Mouse (Mus musculus) kidney, embryonic 14.5 days (tissue): ENCODE data around the gene Mal. TPM values are rescaled to one million over a fixed set of nuclear protein-coding genes. Genes with fewer than 3 reads are reported as not detected.

Source experiments
- ATAC-seq: fragments of 200-750 bp; cut with Nextera tagmentation; 2 replicates; pipeline ENCODE4 v1.8.0; 2017; ENCODE audit warnings: moderate number of reproducible peaks, mild to moderate bottlenecking, moderate TSS enrichment, moderate library complexity; ENCODE audit not compliant: low FRiP score, low TSS enrichment
- H3K27ac ChIP-seq: fragments of 300-500 bp; sonication (generic); 2 replicates; pipeline ENCODE4 v1.5.1; 2014; ENCODE audit warnings: low read depth, mild to moderate bottlenecking, low read length, moderate library complexity, mixed read lengths
- H3K27me3 ChIP-seq: fragments of 300-500 bp; sonication (generic); 2 replicates; pipeline ENCODE4 v1.6.1; 2014; ENCODE audit warnings: mild to moderate bottlenecking, low read length; ENCODE audit not compliant: control insufficient read depth, insufficient read depth
- H3K36me3 ChIP-seq: fragments of 300-500 bp; sonication (generic); 2 replicates; pipeline ENCODE4 v1.6.1; 2014; ENCODE audit warnings: low read length, mixed read lengths; ENCODE audit not compliant: control insufficient read depth, insufficient read depth
- H3K4me1 ChIP-seq: fragments of 300-500 bp; sonication (generic); 2 replicates; pipeline ENCODE4 v1.6.1; 2014; ENCODE audit warnings: low read length, mixed read lengths; ENCODE audit not compliant: control insufficient read depth, insufficient read depth
- H3K4me2 ChIP-seq: fragments of 300-500 bp; sonication (generic); replicated peaks from 2 replicates; pipeline ENCODE4 v1.6.1; 2014; ENCODE audit warnings: low read depth, mild to moderate bottlenecking, low read length
- H3K4me3 ChIP-seq: fragments of 300-500 bp; sonication (generic); 2 replicates; pipeline ENCODE4 v1.5.1; 2014; ENCODE audit warnings: mild to moderate bottlenecking, low read length
- H3K9ac ChIP-seq: fragments of 300-500 bp; sonication (generic); 2 replicates; pipeline ENCODE4 v1.6.1; 2014; ENCODE audit warnings: low read depth, mild to moderate bottlenecking, low read length, moderate library complexity
- H3K9me3 ChIP-seq: fragments of 300-500 bp; sonication (generic); 2 replicates; pipeline ENCODE4 v1.6.1; 2016; ENCODE audit warnings: low read length; ENCODE audit not compliant: control insufficient read depth
- WGBS: fragments of 180-500 bp; shearing (Covaris S2); extraction: QIAGEN DNeasy Blood & Tissue Kit; methylation state at CpG from one replicate; pipeline ENCODE4 v1.1.7; 2014; 5-methylcytosine and 5-hydroxymethylcytosine counted together
- polyA plus RNA-seq: library from polyadenylated mRNA; unstranded; fragments of >200 nt; fragmentation: Nextera tagmentation; extraction: Ambion mirVana; gene quantifications from 2 replicates; pipeline ENCODE4 v1.2.1, GENCODE M21; 2014

Mal gene
- polyA plus RNA-seq, 1 experiment from 2014 or later, result 33.2 TPM

GRCm38 (mm10) chr2:127654786-127655185 lies 1.7 kb downstream of the Mal start:
- Histone ChIP-seq H3K27me3 (peaks cover 34% of the 10 kb centered on the region), H3K4me1 (0 out of 2 replicates have a peak, but pooled peaks cover 3% of the 10 kb centered on the region), H3K27ac (no peak overlapping the region), H3K9me3 (no peaks in the 10 kb centered on the region), H3K4me3 (peak overlapping the region; percentile 49; the same call in 1 of the 2 replicates), H3K4me2 (peak overlapping the region; percentile 70), H3K9ac (no peak overlapping the region), H3K36me3 (no peaks in the 10 kb centered on the region)
- 0 out of 2 replicates have a peak, but pooled peaks have one; percentile 9 for ATAC-seq
- WGBS, result 58% methylated on average over 3 of the region's 3 CpGs

GRCm38 (mm10) chr2:127652805-127653204 lies 3.7 kb downstream of the Mal start:
- peaks cover 32% of the 10 kb centered on the region for H3K27me3 ChIP-seq
- no peaks in the 10 kb centered on the region for H3K9me3 ChIP-seq
- H3K4me3 ChIP-seq, result no peak overlapping the region
- no peak for ATAC-seq
- H3K4me1 ChIP-seq, result 0 out of 2 replicates have a peak, but pooled peaks cover 3% of the 10 kb centered on the region
- H3K9ac ChIP-seq, result no peak overlapping the region
- WGBS, result 74% methylated on average over 2 of the region's 2 CpGs
- no peaks in the 10 kb centered on the region for H3K36me3 ChIP-seq
- peak overlapping the region; percentile 79; the same call in 1 of the 2 replicates for H3K27ac ChIP-seq
- no peak overlapping the region for H3K4me2 ChIP-seq

- Histone ChIP-seq H3K4me1 (0 out of 2 replicates have a peak, but pooled peaks cover 3% of the 10 kb centered on the region), H3K4me3 (no peak overlapping the region), H3K9ac (no peak overlapping the region), H3K36me3 (no peaks in the 10 kb centered on the region), H3K27ac (peak overlapping the region; percentile 79; the same call in 1 of the 2 replicates), H3K9me3 (no peaks in the 10 kb centered on the region), H3K4me2 (peak overlapping the region; percentile 8; the same call in 1 of the 2 replicates), H3K27me3 (peaks cover 28% of the 10 kb centered on the region)
- no peak for ATAC-seq
Observed at GRCm38 (mm10) chr2:127652335-127652734, 4.2 kb downstream of the Mal start.

- 53% methylated on average over 5 of the region's 5 CpGs for WGBS
- peak overlapping the region; percentile 79; the same call in 1 of the 2 replicates for H3K27ac ChIP-seq
- H3K4me1 ChIP-seq, result 0 out of 2 replicates have a peak, but pooled peaks cover 3% of the 10 kb centered on the region
- no peaks in the 10 kb centered on the region for H3K9me3 ChIP-seq
- no peak overlapping the region for H3K9ac ChIP-seq
- no peaks in the 10 kb centered on the region for H3K36me3 ChIP-seq
- H3K4me2 ChIP-seq, result no peak overlapping the region
- H3K4me3 ChIP-seq, result no peak overlapping the region
- ATAC-seq, result no peak
- peaks cover 21% of the 10 kb centered on the region for H3K27me3 ChIP-seq
Observed at GRCm38 (mm10) chr2:127651601-127652000, 4.9 kb downstream of the Mal start.

GRCm38 (mm10) chr2:127649921-127650320 lies 6.6 kb downstream of the Mal start:
- H3K4me1 ChIP-seq, result no peaks in the 10 kb centered on the region
- WGBS, result 58% methylated on average over 5 of the region's 5 CpGs
- H3K9ac ChIP-seq, result no peak overlapping the region
- H3K4me3 ChIP-seq, result no peak overlapping the region
- peaks cover 4% of the 10 kb centered on the region for H3K27me3 ChIP-seq
- H3K9me3 ChIP-seq, result no peaks in the 10 kb centered on the region
- no peak overlapping the region for H3K4me2 ChIP-seq
- no peak for ATAC-seq
- H3K27ac ChIP-seq, result no peak overlapping the region
- no peaks in the 10 kb centered on the region for H3K36me3 ChIP-seq

GRCm38 (mm10) chr2:127648145-127648544 lies 8.3 kb downstream of the Mal start:
- H3K27ac ChIP-seq, result no peak overlapping the region
- no peak overlapping the region for H3K4me2 ChIP-seq
- H3K4me3 ChIP-seq, result no peak overlapping the region
- no peaks in the 10 kb centered on the region for H3K9me3 ChIP-seq
- ATAC-seq, result no peak
- H3K4me1 ChIP-seq, result no peaks in the 10 kb centered on the region
- 93% methylated on average over 6 of the region's 6 CpGs for WGBS
- no peak overlapping the region for H3K9ac ChIP-seq
- H3K27me3 ChIP-seq, result no peaks in the 10 kb centered on the region; the same call in 1 of the 2 replicates
- no peaks in the 10 kb centered on the region for H3K36me3 ChIP-seq

- no peak overlapping the region for H3K27ac ChIP-seq
- no peak overlapping the region for H3K9ac ChIP-seq
- H3K4me2 ChIP-seq, result no peak overlapping the region
- no peaks in the 10 kb centered on the region for H3K9me3 ChIP-seq
- H3K27me3 ChIP-seq, result no peaks in the 10 kb centered on the region
- H3K4me3 ChIP-seq, result no peak overlapping the region
- 75% methylated on average over 5 of the region's 5 CpGs for WGBS
- no peak for ATAC-seq
- H3K4me1 ChIP-seq, result no peaks in the 10 kb centered on the region
- no peaks in the 10 kb centered on the region for H3K36me3 ChIP-seq
Observed at GRCm38 (mm10) chr2:127646875-127647274, 9.6 kb downstream of the Mal start.

GRCm38 (mm10) chr2:127643728-127644704 lies 12.5 kb downstream of the Mal start:
- no peak overlapping the region for H3K4me2 ChIP-seq
- H3K9me3 ChIP-seq, result no peaks in the 10 kb centered on the region
- no peaks in the 10 kb centered on the region for H3K27me3 ChIP-seq
- H3K4me1 ChIP-seq, result no peaks in the 10 kb centered on the region
- H3K9ac ChIP-seq, result no peak overlapping the region
- H3K4me3 ChIP-seq, result no peak overlapping the region
- ATAC-seq, result no peak
- H3K36me3 ChIP-seq, result no peaks in the 10 kb centered on the region
- no peak overlapping the region for H3K27ac ChIP-seq
- 59% methylated on average over 19 of the region's 19 CpGs for WGBS

- Histone ChIP-seq H3K36me3 (no peaks in the 10 kb centered on the region), H3K4me1 (no peaks in the 10 kb centered on the region), H3K9me3 (no peaks in the 10 kb centered on the region), H3K4me3 (no peak overlapping the region), H3K9ac (no peak overlapping the region), H3K27me3 (no peaks in the 10 kb centered on the region), H3K4me2 (no peak overlapping the region), H3K27ac (no peak overlapping the region)
- ATAC-seq, result no peak
- WGBS, result 77% methylated on average over 9 of the region's 9 CpGs
Observed at GRCm38 (mm10) chr2:127638973-127639372, 17.5 kb downstream of the Mal start.
